Mouse (Mus musculus): ENCODE measurements around the gene Wdr73. TPM values are rescaled to one million over a fixed set of nuclear protein-coding genes. Genes with fewer than 3 reads are reported as not detected.
"Not testable (repeated sequence)": the region's sequence is repeated elsewhere in the genome, so short reads cannot be mapped to it uniquely, and the experiment has no call there.

The Wdr73 gene
- total and polyA plus RNA-seq, 3 experiments = 57.8 to 67.0 TPM; not detected in 1

DNA sequence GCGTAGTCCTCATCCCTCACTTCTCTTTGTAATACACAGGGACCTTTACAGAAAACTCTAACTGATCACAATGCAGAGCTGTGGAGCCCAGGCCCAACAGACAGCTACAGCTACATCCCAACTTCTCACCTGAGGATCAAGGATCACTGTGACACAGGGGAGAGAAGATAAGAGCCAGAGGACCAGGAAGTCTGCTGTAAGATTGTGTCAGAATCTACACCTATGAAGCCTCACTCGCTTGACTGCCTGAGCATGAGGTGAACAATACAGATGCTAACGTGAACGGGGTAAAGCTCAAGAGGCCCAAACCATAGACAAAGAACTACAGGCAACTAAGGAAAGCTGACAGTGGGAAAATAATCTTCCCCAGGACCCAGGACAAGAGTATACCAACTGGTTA lies 38.7 kb upstream of the Wdr73 start:
- Histone ChIP-seq H3K27ac (ENCODE audit: control insufficient read depth, low read depth, low read length) (no peak overlapping the region), H3K9me3 (replicated peaks; ENCODE audit: insufficient read depth, low read length) (no peaks in the 10 kb centered on the region), H3K4me1 (ENCODE audit: control insufficient read depth in 1 of 2, insufficient read depth in 2 of 2, low read length in 2 of 2) (peaks cover 0 to 2% of the 10 kb centered on the region in 2 experiments; a peak in 1 of 4 replicates), H3K27me3 (ENCODE audit: control insufficient read depth in 1 of 2, insufficient read depth in 2 of 2, low read length in 2 of 2) (no peaks in the 10 kb centered on the region), H3K4me3 (ENCODE audit: control insufficient read depth in 1 of 2, insufficient read depth in 1 of 2, low read depth in 2 of 2, low read length in 2 of 2) (no peak overlapping the region), H3K36me3 (ENCODE audit: control insufficient read depth in 1 of 2, insufficient read depth in 2 of 2, low read length in 2 of 2) (peaks cover 0 to 8% of the 10 kb centered on the region in 2 experiments; a peak in 3 of 4 replicates), H3K9ac (ENCODE audit: control insufficient read depth, low read depth, low read length, poor library complexity, severe bottlenecking) (no peak overlapping the region), H3K79me2 (ENCODE audit: control insufficient read depth, insufficient read depth, low read length, poor library complexity) (peaks cover 42% of the 10 kb centered on the region)
- DNase-seq (ENCODE audit: low read depth, low spot score) = no peak
- TF ChIP-seq SIN3A (IDR thresholded peaks at IDR 0.05; ENCODE audit: low read length) (no peak), POLR2A (IDR thresholded peaks at IDR 0.05; ENCODE audit: control insufficient read depth in 1 of 2, insufficient read depth in 1 of 2, low read depth in 1 of 2, low read length in 2 of 2, poor library complexity in 1 of 2) (no peak), BHLHE40 (IDR thresholded peaks at IDR 0.05; ENCODE audit: borderline replicate concordance, low read depth, low read length) (no peak), NELFE (IDR thresholded peaks at IDR 0.05; ENCODE audit: low read depth, low read length) (no peak), USF2 (IDR thresholded peaks at IDR 0.05; ENCODE audit: borderline replicate concordance in 1 of 2, insufficient read depth in 1 of 2, low read depth in 1 of 2, low read length in 2 of 2) (no peak), CHD1 (IDR thresholded peaks at IDR 0.05; ENCODE audit: low read depth, low read length) (no peak), GABPA (IDR thresholded peaks at IDR 0.05; ENCODE audit: low read depth, low read length) (no peak), POLR2AphosphoS2 (IDR thresholded peaks at IDR 0.05; ENCODE audit: low read length) (no peak), JUND (IDR thresholded peaks at IDR 0.05; ENCODE audit: low read depth, low read length) (no peak), MYB (IDR thresholded peaks at IDR 0.05; ENCODE audit: low read depth, low read length) (no peak), MAX (IDR thresholded peaks at IDR 0.05; ENCODE audit: low read length) (no peak), MAZ (IDR thresholded peaks at IDR 0.05; ENCODE audit: low read depth, low read length) (no peak), HCFC1 (IDR thresholded peaks at IDR 0.05; ENCODE audit: low read depth, low read length) (no peak), SMC3 (IDR thresholded peaks at IDR 0.05; ENCODE audit: low read depth, low read length) (no peak)

DNA sequence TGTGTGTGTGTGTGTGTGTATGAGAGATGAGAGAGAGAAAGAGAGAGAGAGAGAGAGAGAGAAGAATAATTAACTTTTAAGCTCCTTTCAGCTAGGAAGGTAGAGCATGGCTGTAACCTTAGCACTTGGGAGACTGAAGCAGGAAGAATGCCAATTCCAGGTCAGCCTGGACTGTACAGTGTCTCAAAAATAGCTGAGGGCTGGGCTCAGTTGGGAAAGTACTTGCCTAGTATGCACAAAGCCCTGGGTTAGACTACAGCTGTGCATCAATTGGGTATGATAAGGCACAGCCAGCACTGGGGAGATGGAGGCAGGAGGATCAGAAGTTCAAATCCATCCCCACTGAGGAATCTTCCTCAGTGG lies 36.2 kb upstream of the Wdr73 start:
- not testable (repeated sequence) for H3K36me3 ChIP-seq (ENCODE audit: control insufficient read depth in 1 of 2, insufficient read depth in 2 of 2, low read length in 2 of 2); H3K27me3 ChIP-seq (ENCODE audit: control insufficient read depth in 1 of 2, insufficient read depth in 2 of 2, low read length in 2 of 2); H3K27ac ChIP-seq (ENCODE audit: control insufficient read depth, low read depth, low read length); H3K4me1 ChIP-seq (ENCODE audit: control insufficient read depth in 1 of 2, insufficient read depth in 2 of 2, low read length in 2 of 2); DNase-seq (ENCODE audit: low read depth, low spot score); H3K9ac ChIP-seq (ENCODE audit: control insufficient read depth, low read depth, low read length, poor library complexity, severe bottlenecking); H3K9me3 ChIP-seq (replicated peaks; ENCODE audit: insufficient read depth, low read length); H3K4me3 ChIP-seq (ENCODE audit: control insufficient read depth in 1 of 2, insufficient read depth in 1 of 2, low read depth in 2 of 2, low read length in 2 of 2)
- H3K79me2 ChIP-seq (ENCODE audit: control insufficient read depth, insufficient read depth, low read length, poor library complexity) = peaks cover 29% of the 10 kb centered on the region

DNA sequence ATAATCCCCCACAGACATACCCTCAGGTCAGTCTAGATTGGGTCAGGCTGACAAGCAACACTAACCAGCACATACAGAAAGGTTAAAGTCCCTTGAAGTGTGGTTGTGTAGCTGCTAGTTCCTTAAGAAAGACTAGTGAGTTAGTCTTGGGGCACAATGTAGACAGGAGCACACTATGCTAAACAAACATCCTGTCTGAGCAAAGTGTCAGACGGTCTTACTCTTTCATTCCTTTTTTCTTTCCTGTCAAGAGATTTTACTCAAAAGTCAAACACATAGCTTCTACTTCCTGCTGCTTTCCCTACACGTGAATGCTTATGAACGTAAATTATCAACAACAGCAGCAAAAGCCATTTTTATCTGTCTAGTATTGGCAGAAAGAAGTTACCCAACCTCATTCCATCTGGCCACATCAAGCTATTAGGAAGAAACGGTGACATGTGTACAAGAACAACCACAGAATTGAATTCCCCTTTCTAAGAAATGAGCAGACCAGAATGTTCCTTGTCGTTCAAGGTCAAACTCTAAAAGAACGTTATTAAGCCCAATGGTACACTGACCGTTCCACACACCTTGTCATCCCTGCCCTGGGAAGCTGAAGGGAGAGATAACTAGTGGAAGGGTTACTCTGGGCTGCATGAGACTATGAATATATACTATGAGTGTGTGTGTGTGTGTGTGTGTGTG lies 35.7 kb upstream of the Wdr73 start:
- not testable (repeated sequence) for H3K4me3 ChIP-seq (ENCODE audit: control insufficient read depth in 1 of 2, insufficient read depth in 1 of 2, low read depth in 2 of 2, low read length in 2 of 2); H3K27me3 ChIP-seq (ENCODE audit: control insufficient read depth in 1 of 2, insufficient read depth in 2 of 2, low read length in 2 of 2); H3K9ac ChIP-seq (ENCODE audit: control insufficient read depth, low read depth, low read length, poor library complexity, severe bottlenecking); DNase-seq (ENCODE audit: low read depth, low spot score); H3K4me1 ChIP-seq (ENCODE audit: control insufficient read depth in 1 of 2, insufficient read depth in 2 of 2, low read length in 2 of 2); H3K9me3 ChIP-seq (replicated peaks; ENCODE audit: insufficient read depth, low read length); H3K27ac ChIP-seq (ENCODE audit: control insufficient read depth, low read depth, low read length)
- Histone ChIP-seq H3K79me2 (ENCODE audit: control insufficient read depth, insufficient read depth, low read length, poor library complexity) (peaks cover 26% of the 10 kb centered on the region), H3K36me3 (ENCODE audit: control insufficient read depth in 1 of 2, insufficient read depth in 2 of 2, low read length in 2 of 2) (peaks cover 7 to 12% of the 10 kb centered on the region in 2 experiments)
